Mouse (Mus musculus): Measurements from ENCODE around the gene Mcm9. TPM values are rescaled to one million over a fixed set of nuclear protein-coding genes. Genes with fewer than 3 reads are reported as not detected.
"Not testable (repeated sequence)": the region's sequence is repeated elsewhere in the genome, so short reads cannot be mapped to it uniquely, and the experiment has no call there.

Mcm9 gene
- total RNA-seq, 2 experiments from 2014 or later = 6.1 to 8.0 TPM

DNA sequence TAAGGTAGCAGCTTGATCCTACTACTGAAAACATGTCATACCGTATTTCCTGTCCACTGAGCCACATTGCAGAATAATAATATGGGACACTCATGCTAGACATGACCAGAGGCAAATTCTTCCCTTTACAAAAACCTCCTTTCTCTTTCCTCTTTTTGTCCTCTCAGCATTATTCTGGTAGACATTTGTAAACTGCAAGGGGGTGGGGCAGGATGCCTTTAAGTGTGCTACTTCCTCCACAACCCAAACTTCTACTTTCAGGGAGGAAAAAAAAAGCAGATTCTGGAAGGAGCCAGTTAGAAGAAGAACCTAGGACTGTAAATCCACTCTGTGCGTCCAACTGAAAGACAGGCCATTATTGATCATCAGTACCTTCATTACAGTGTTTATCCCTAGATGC is 124.7 kb downstream of the Mcm9 start:
- DNase-seq (ENCODE audit: low spot score in 2 of 2) = no peak
- intact Hi-C loops (cut with DNase I) = no loop called here

DNA sequence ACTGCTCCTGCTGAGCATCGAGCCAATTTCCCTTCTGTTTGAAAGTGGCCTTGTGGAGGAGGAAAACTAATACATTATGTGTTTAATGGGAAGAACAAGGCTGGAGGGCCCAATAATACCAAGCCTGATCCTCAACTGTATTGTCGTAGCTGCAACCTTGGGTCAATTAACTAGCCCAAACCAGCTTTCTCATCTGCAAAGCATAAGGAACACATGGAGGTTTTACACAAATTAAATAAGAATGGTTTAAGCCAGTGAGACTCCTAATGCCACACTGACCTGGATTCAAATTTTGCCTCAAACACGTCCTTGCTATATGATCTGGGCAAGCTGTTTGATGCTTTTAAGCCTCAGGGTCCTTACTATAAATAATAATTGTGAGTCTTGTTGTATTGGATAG is 125.2 kb downstream of the Mcm9 start:
- no peak for DNase-seq (ENCODE audit: low spot score in 2 of 2)
- intact Hi-C loops (cut with DNase I) = no loop called here

GRCm38 (mm10) chr10:53502875-53503816 is 127.1 kb downstream of the Mcm9 start:
- intact Hi-C loops (cut with DNase I) = no loop called here

GRCm38 (mm10) chr10:53502471-53502870 is 127.8 kb downstream of the Mcm9 start:
- intact Hi-C loops (cut with DNase I) = no loop called here

More at GRCm38 (mm10) chr10:53502875-53503816, 127.1 kb downstream of the Mcm9 start:
- peak; percentile 40 to 57 for DNase-seq (ENCODE audit: low spot score in 2 of 2)

GRCm38 (mm10) chr10:53499518-53499917 is 130.7 kb downstream of the Mcm9 start:
- DNase-seq (ENCODE audit: low spot score in 2 of 2) = no peak
- intact Hi-C loops (cut with DNase I) = loop anchor here (5.0 kb wide), 1 partner anchor 37 kb away; no protein-coding TSS in a partner anchor

More at GRCm38 (mm10) chr10:53502471-53502870, 127.8 kb downstream of the Mcm9 start:
- no peak for DNase-seq (ENCODE audit: low spot score in 2 of 2)

- intact Hi-C loops (cut with DNase I) = loop anchor here (5.0 kb wide), 1 partner anchor 33 kb away; no protein-coding TSS in a partner anchor
- not testable (repeated sequence) for DNase-seq (ENCODE audit: low spot score in 2 of 2)
These were observed 134.9 kb downstream of the Mcm9 start for GRCm38 (mm10) chr10:53495349-53495748.

DNA sequence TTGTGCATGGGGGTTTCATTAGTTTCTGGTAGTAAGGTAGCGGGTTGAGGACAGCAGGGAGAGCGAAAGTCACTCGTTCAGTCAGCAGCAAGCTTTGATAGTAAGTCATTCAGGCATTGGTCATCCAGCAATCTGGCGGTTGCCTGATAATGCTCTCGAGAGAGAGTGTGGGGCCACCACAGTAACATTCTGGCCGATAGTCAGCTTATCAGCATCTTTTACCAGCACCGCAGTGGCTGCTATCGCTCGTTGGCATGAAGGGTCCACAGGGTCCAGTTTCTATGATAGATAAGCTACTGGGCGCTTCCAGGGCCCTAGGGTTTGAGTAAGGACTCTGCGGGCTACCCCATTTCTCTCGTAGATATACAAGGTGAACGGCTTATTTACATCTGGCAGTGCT is 136.3 kb downstream of the Mcm9 start:
- intact Hi-C loops (cut with DNase I) = no loop called here
- DNase-seq (ENCODE audit: low spot score in 2 of 2) = no peak

Other genes starting within 250 kb of the Mcm9 start
- gene Asf1a, start 33.7 kb downstream of the Mcm9 start, total RNA-seq (2021) = 10 to 100 TPM; 19.6 to 21.4 TPM
- gene Fam184a, start 120.7 kb upstream of the Mcm9 start, total RNA-seq (2021) = 10 to 100 TPM; 21.1 to 22.2 TPM